13 mouse cellular contexts compared by ENCODE assay signal in genomic region chr16:45945174-45945631, GRCm38 (mm10). TPM values are rescaled to one million over a fixed set of nuclear protein-coding genes. Genes with fewer than 3 reads are reported as not detected.
DNase-seq lines count a peak whose midpoint lies in the region; ATAC-seq and TF ChIP-seq lines count a peak whose summit lies in the region.
"Had no signal": no experiment of that assay in that cellular context is flagged by ENCODE, and none has a peak within 500 bp of the region (broad histone marks: within the 10 kb centered on the region; RNA-seq: fewer than 3 reads in every experiment).

No protein-coding gene starts in this region.

- TF ChIP-seq EP300 in stomach, postnatal 0 days (optimal IDR thresholded peaks at IDR 0.05), result no peak

- intact Hi-C loops in left cerebral cortex, postnatal 36 days (cut with DNase I), result no loop called here

- no peaks in the 10 kb centered on the region for H3K9me3 ChIP-seq in midbrain, embryonic 16.5 days (replicated peaks; ENCODE audit: control insufficient read depth, low read length, poor library complexity, severe bottlenecking)
- H3K9me3 ChIP-seq in midbrain, embryonic 14.5 days (ENCODE audit: control insufficient read depth, low read length), result no peaks in the 10 kb centered on the region
- no peaks in the 10 kb centered on the region for H3K9me3 ChIP-seq in liver, embryonic 13.5 days (replicated peaks)
- no peaks in the 10 kb centered on the region for H3K9me3 ChIP-seq in stomach, postnatal 0 days (ENCODE audit: control insufficient read depth, low read length)
- H3K9me3 ChIP-seq: embryonic facial prominence, embryonic 12.5 days had no signal

- H3K27ac ChIP-seq in midbrain, embryonic 16.5 days (ENCODE audit: low read length), result no peak overlapping the region
- no peak overlapping the region for H3K27ac ChIP-seq in midbrain, embryonic 14.5 days (replicated peaks; ENCODE audit: low read depth, low read length)
- peak overlapping the region; percentile 99 for H3K27ac ChIP-seq in kidney, adult 2 months (ENCODE audit: insufficient read depth, low read depth, low read length)
- no peak overlapping the region for H3K27ac ChIP-seq in liver, embryonic 13.5 days
- H3K27ac ChIP-seq in stomach, postnatal 0 days (replicated peaks), result peak overlapping the region; percentile 53; the same call in 1 of the 2 replicates
- H3K27ac ChIP-seq: embryonic facial prominence, embryonic 12.5 days; layer of hippocampus, adult 2 months had no signal

- TF ChIP-seq CTCF in kidney, adult 2 months (conservative IDR thresholded peaks at IDR 0.05; ENCODE audit: insufficient read depth, insufficient read length, low read depth, low read length), result no peak
- no peak for TF ChIP-seq CTCF in stomach, postnatal 0 days (IDR thresholded peaks at IDR 0.05; ENCODE audit: low read depth)

- TF ChIP-seq POLR2A in kidney, adult 2 months (IDR thresholded peaks at IDR 0.05; ENCODE audit: low read depth, low read length), result no peak

- H3K27me3 ChIP-seq in midbrain, embryonic 16.5 days (ENCODE audit: control insufficient read depth, insufficient read depth, low read depth, low read length), result no peaks in the 10 kb centered on the region
- no peaks in the 10 kb centered on the region for H3K27me3 ChIP-seq in midbrain, embryonic 14.5 days (ENCODE audit: control insufficient read depth, insufficient read depth, low read length)
- H3K27me3 ChIP-seq in kidney, adult 2 months (replicated peaks; ENCODE audit: control insufficient read depth, insufficient read depth, low read length), result no peaks in the 10 kb centered on the region
- no peaks in the 10 kb centered on the region for H3K27me3 ChIP-seq in liver, embryonic 13.5 days
- H3K27me3 ChIP-seq in stomach, postnatal 0 days (ENCODE audit: control insufficient read depth, insufficient read depth, low read length), result no peaks in the 10 kb centered on the region
- H3K27me3 ChIP-seq: embryonic facial prominence, embryonic 12.5 days had no signal

- ATAC-seq in midbrain, embryonic 16.5 days, result peak; percentile 56; the same call in 1 of the 2 replicates
- ATAC-seq in midbrain, embryonic 14.5 days (ENCODE audit: low FRiP score, low TSS enrichment), result no peak
- ATAC-seq in liver, embryonic 13.5 days (ENCODE audit: low read depth), result 0 out of 2 replicates have a peak, but pooled peaks have one; percentile 20
- ATAC-seq in stomach, postnatal 0 days (ENCODE audit: low FRiP score, low TSS enrichment), result peak; percentile 57

- no peak overlapping the region for H3K4me3 ChIP-seq in midbrain, embryonic 16.5 days (ENCODE audit: low read depth, low read length)
- H3K4me3 ChIP-seq in midbrain, embryonic 14.5 days (replicated peaks; ENCODE audit: low read depth, low read length), result no peak overlapping the region
- peak overlapping the region; percentile 38 for H3K4me3 ChIP-seq in kidney, adult 2 months (ENCODE audit: insufficient read depth, low read depth, low read length)
- H3K4me3 ChIP-seq in liver, embryonic 13.5 days (replicated peaks), result no peak overlapping the region
- no peak overlapping the region for H3K4me3 ChIP-seq in stomach, postnatal 0 days (ENCODE audit: low read depth, low read length)
- H3K4me3 ChIP-seq: embryonic facial prominence, embryonic 12.5 days; layer of hippocampus, adult 2 months had no signal

- no peaks in the 10 kb centered on the region for H3K4me1 ChIP-seq in midbrain, embryonic 16.5 days (ENCODE audit: control insufficient read depth, insufficient read depth, low read length)
- no peaks in the 10 kb centered on the region for H3K4me1 ChIP-seq in midbrain, embryonic 14.5 days (ENCODE audit: control insufficient read depth, insufficient read depth, low read length)
- peaks cover 27% of the 10 kb centered on the region; the same call in 1 of the 2 replicates for H3K4me1 ChIP-seq in kidney, adult 2 months (ENCODE audit: control insufficient read depth, insufficient read depth, low read length)
- H3K4me1 ChIP-seq in liver, embryonic 13.5 days (replicated peaks), result no peaks in the 10 kb centered on the region
- H3K4me1 ChIP-seq in stomach, postnatal 0 days (replicated peaks; ENCODE audit: control insufficient read depth, insufficient read depth), result no peaks in the 10 kb centered on the region; the same call in 1 of the 2 replicates
- H3K4me1 ChIP-seq: embryonic facial prominence, embryonic 12.5 days had no signal

- H3K36me3 ChIP-seq in midbrain, embryonic 16.5 days (ENCODE audit: control insufficient read depth, insufficient read depth, low read length), result no peaks in the 10 kb centered on the region
- no peaks in the 10 kb centered on the region for H3K36me3 ChIP-seq in midbrain, embryonic 14.5 days (ENCODE audit: control insufficient read depth, insufficient read depth, low read length)
- H3K36me3 ChIP-seq in kidney, adult 2 months (ENCODE audit: control insufficient read depth, insufficient read depth, low read length), result peaks cover 6% of the 10 kb centered on the region; the same call in 1 of the 2 replicates
- H3K36me3 ChIP-seq in liver, embryonic 13.5 days, result no peaks in the 10 kb centered on the region
- H3K36me3 ChIP-seq in stomach, postnatal 0 days (ENCODE audit: control insufficient read depth, insufficient read depth, low read length), result no peaks in the 10 kb centered on the region
- H3K36me3 ChIP-seq: embryonic facial prominence, embryonic 12.5 days had no signal

- no peak overlapping the region for H3K9ac ChIP-seq in midbrain, embryonic 16.5 days (ENCODE audit: low read depth, low read length)
- H3K9ac ChIP-seq in midbrain, embryonic 14.5 days (replicated peaks; ENCODE audit: low read length), result no peak overlapping the region
- H3K9ac ChIP-seq in liver, embryonic 13.5 days, result no peak overlapping the region
- H3K9ac ChIP-seq in stomach, postnatal 0 days (ENCODE audit: low read length), result no peak overlapping the region
- H3K9ac ChIP-seq: embryonic facial prominence, embryonic 12.5 days had no signal

- no peak overlapping the region for H3K4me2 ChIP-seq in midbrain, embryonic 16.5 days (ENCODE audit: low read length)
- no peak overlapping the region for H3K4me2 ChIP-seq in midbrain, embryonic 14.5 days (ENCODE audit: low read length)
- H3K4me2 ChIP-seq in liver, embryonic 13.5 days, result peak overlapping the region; percentile 14; the same call in 1 of the 2 replicates
- peak overlapping the region; percentile 25 for H3K4me2 ChIP-seq in stomach, postnatal 0 days (replicated peaks; ENCODE audit: low read depth)
- H3K4me2 ChIP-seq: embryonic facial prominence, embryonic 12.5 days had no signal

- DNase-seq in midbrain, embryonic 14.5 days, result no peak
- peak; percentile 82 for DNase-seq in kidney, adult 2 months
- DNase-seq in liver, embryonic 13.5 days, result no peak
- DNase-seq in stomach, postnatal 0 days (ENCODE audit: low spot score), result no peak
- DNase-seq in ovary, postnatal 10 days (ENCODE audit: low spot score), result no peak
- DNase-seq in left cerebral cortex, postnatal 36 days (ENCODE audit: low spot score in 2 of 2), result no peak
- DNase-seq in adrenal gland, postnatal 4 days (ENCODE audit: low spot score in 2 of 2), result no peak
- DNase-seq: cerebellum, adult 9-11 months; lung, postnatal 4 days; thymus, postnatal 25 days had no signal

- 61% methylated on average over 11 of the region's 11 CpGs for WGBS in midbrain, embryonic 16.5 days
- WGBS in midbrain, embryonic 14.5 days, result 69% methylated on average over 11 of the region's 11 CpGs
- 27% methylated on average over 11 of the region's 11 CpGs for WGBS in kidney, adult 2 months
- WGBS in liver, embryonic 13.5 days (ENCODE audit: insufficient replicate concordance), result 51% methylated on average over 11 of the region's 11 CpGs
- WGBS in stomach, postnatal 0 days, result 18% methylated on average over 11 of the region's 11 CpGs

RNA-seq across cellular contexts. Expression of gene Phldb2, which starts 8.2 kb away (rescaled TPM):
- 6.6 and 6.9 TPM in 2 replicates for polyA plus RNA-seq in midbrain, embryonic 16.5 days (2015; fragmentation: Nextera tagmentation; extraction: Ambion mirVana)
- polyA plus RNA-seq in midbrain, embryonic 14.5 days (2014; fragmentation: Nextera tagmentation; extraction: Ambion mirVana), result 4.0 and 6.4 TPM in 2 replicates
- 55.4 and 73.5 TPM in 2 replicates for polyA plus RNA-seq in kidney, adult 2 months (2012; rRNA removed)
- polyA plus RNA-seq in liver, embryonic 13.5 days (2015; fragmentation: Nextera tagmentation; extraction: Ambion mirVana), result 12.9 and 14.1 TPM in 2 replicates
- polyA plus RNA-seq in stomach, postnatal 0 days (2015; fragmentation: Nextera tagmentation; extraction: Ambion mirVana), result 9.7 and 13.2 TPM in 2 replicates
- 1 to 10 TPM; 4.4 to 9.9 TPM for total RNA-seq in left cerebral cortex, postnatal 36 days (2021)
- 10 to 100 TPM; 77.3 to 90.7 TPM for total RNA-seq in adrenal gland, postnatal 4 days (2021)

Comparison
In these comparisons a context has a peak if more than half of its experiments do, and no peak if none do; other contexts are left out.
1. H3K27ac ChIP-seq: peak in kidney, adult 2 months (single experiment) and stomach, postnatal 0 days (single experiment); none in midbrain, embryonic 16.5 days (single experiment), midbrain, embryonic 14.5 days (single experiment) and liver, embryonic 13.5 days (single experiment).
2. H3K4me2 ChIP-seq: peak in liver, embryonic 13.5 days (single experiment) and stomach, postnatal 0 days (single experiment); none in midbrain, embryonic 16.5 days (single experiment) and midbrain, embryonic 14.5 days (single experiment).